In genomic region chr15:23037561-23037960, GRCm38 (mm10) we compare ENCODE assay signal across 15 mouse cellular contexts.
DNase-seq lines count a peak whose midpoint lies in the region; ATAC-seq and TF ChIP-seq lines count a peak whose summit lies in the region.
"Had no signal": no experiment of that assay in that cellular context is flagged by ENCODE, and none has a peak within 500 bp of the region (broad histone marks: within the 10 kb centered on the region; RNA-seq: fewer than 3 reads in every experiment).

No protein-coding gene starts in this region.

- no peak for TF ChIP-seq CTCF in midbrain, postnatal 0 days (IDR thresholded peaks at IDR 0.05)

- peak overlapping the region; percentile 70 for H3K4me2 ChIP-seq in midbrain, postnatal 0 days (ENCODE audit: low read depth, low read length, poor library complexity, severe bottlenecking)
- no peak overlapping the region for H3K4me2 ChIP-seq in intestine, embryonic 16.5 days (ENCODE audit: low read depth, low read length)

- intact Hi-C loops in left cerebral cortex, postnatal 25 days (cut with DNase I), result loop anchor here (10.0 kb wide), 2 partner anchors 123 to 203 kb away; no protein-coding TSS in a partner anchor
- intact Hi-C loops in left cerebral cortex, postnatal 4 days (cut with DNase I), result no loop called here

- no peaks in the 10 kb centered on the region for H3K4me1 ChIP-seq in midbrain, postnatal 0 days (ENCODE audit: insufficient read depth, low read length)
- no peaks in the 10 kb centered on the region for H3K4me1 ChIP-seq in intestine, embryonic 16.5 days (ENCODE audit: control insufficient read depth, insufficient read depth, low read length)

- H3K27me3 ChIP-seq in midbrain, postnatal 0 days (ENCODE audit: insufficient read depth, low read length), result no peaks in the 10 kb centered on the region
- H3K27me3 ChIP-seq in intestine, embryonic 16.5 days (replicated peaks; ENCODE audit: control insufficient read depth, insufficient read depth, low read length), result no peaks in the 10 kb centered on the region
- H3K27me3 ChIP-seq: CH12.LX had no signal

- H3K27ac ChIP-seq in midbrain, postnatal 0 days (ENCODE audit: low read depth, low read length), result no peak overlapping the region
- no peak overlapping the region for H3K27ac ChIP-seq in intestine, embryonic 16.5 days (ENCODE audit: low read length)
- H3K27ac ChIP-seq: heart, adult 2 months; macrophage had no signal

- H3K36me3 ChIP-seq in midbrain, postnatal 0 days (ENCODE audit: insufficient read depth, low read length), result no peaks in the 10 kb centered on the region
- H3K36me3 ChIP-seq in intestine, embryonic 16.5 days (ENCODE audit: control insufficient read depth, insufficient read depth, low read length), result no peaks in the 10 kb centered on the region

- peak overlapping the region; percentile 15 for H3K9ac ChIP-seq in midbrain, postnatal 0 days (replicated peaks; ENCODE audit: low read length, poor library complexity, severe bottlenecking)
- H3K9ac ChIP-seq in intestine, embryonic 16.5 days (ENCODE audit: low read depth, low read length), result no peak overlapping the region
- H3K9ac ChIP-seq: lung, embryonic 14.5 days had no signal

- ATAC-seq in midbrain, postnatal 0 days (ENCODE audit: low FRiP score), result no peak
- ATAC-seq in intestine, embryonic 16.5 days, result no peak

- peak overlapping the region; percentile 49 for H3K4me3 ChIP-seq in midbrain, postnatal 0 days (ENCODE audit: low read depth, low read length)
- no peak overlapping the region for H3K4me3 ChIP-seq in intestine, embryonic 16.5 days (ENCODE audit: low read length)
- H3K4me3 ChIP-seq: heart, adult 2 months had no signal

- no peaks in the 10 kb centered on the region for H3K9me3 ChIP-seq in midbrain, postnatal 0 days (ENCODE audit: low read length)
- H3K9me3 ChIP-seq in intestine, embryonic 16.5 days (ENCODE audit: control insufficient read depth, low read length), result no peaks in the 10 kb centered on the region

- DNase-seq in cerebellum, adult 11 months, result peak; percentile 16
- no peak for DNase-seq in cerebellum, adult 11-12 months
- peak; percentile 3 to 6 for DNase-seq in left cerebral cortex, postnatal 25 days (ENCODE audit: low spot score in 2 of 2)
- no peak for DNase-seq in left cerebral cortex, postnatal 4 days
- peak; percentile 26 to 30 for DNase-seq in cerebellum, postnatal 25 days
- DNase-seq in midbrain, postnatal 0 days (ENCODE audit: low spot score), result no peak
- no peak for DNase-seq in thymus, postnatal 4 days
- DNase-seq: adrenal gland, postnatal 14 days; embryo, embryonic 11 days; heart, adult 2 months; kidney, postnatal 10 days; lung, embryonic 14.5 days had no signal

Comparison
In these comparisons a context has a peak if more than half of its experiments do, and no peak if none do; other contexts are left out.
1. DNase-seq: peak in cerebellum, adult 11 months (single experiment), left cerebral cortex, postnatal 25 days (2 of 2) and cerebellum, postnatal 25 days (2 of 2); none in cerebellum, adult 11-12 months (single experiment), left cerebral cortex, postnatal 4 days (single experiment), midbrain, postnatal 0 days (single experiment) and thymus, postnatal 4 days (single experiment).